Mouse (Mus musculus) kidney, adult 11 months (tissue): ENCODE measurements around the gene Sipa1l3.

ENCODE experiments used
- DNase-seq: peaks from one replicate; pipeline ENCODE4 v3.0.0; 2022

Gene Sipa1l3

DNA sequence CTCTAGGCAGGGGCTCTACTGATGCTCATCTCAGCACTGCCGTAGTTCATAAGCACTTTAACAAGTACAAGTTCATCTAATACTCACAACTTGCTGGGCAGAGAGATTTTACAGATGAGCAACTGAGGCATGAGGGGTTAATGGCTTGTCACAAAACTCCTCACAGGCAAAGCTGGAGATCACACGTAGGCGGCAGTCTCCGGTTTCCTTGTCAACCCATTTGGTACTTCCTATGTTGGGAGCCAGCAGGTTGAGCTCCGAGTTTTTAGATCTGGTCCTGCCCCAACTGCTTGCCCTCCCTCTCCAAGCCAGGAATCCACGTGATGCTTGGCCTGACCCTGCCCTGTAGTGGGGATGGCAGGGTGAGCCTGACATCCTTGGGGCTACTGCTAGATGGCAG is 191.4 kb downstream of the Sipa1l3 start:
- DNase-seq, result no peak

DNA sequence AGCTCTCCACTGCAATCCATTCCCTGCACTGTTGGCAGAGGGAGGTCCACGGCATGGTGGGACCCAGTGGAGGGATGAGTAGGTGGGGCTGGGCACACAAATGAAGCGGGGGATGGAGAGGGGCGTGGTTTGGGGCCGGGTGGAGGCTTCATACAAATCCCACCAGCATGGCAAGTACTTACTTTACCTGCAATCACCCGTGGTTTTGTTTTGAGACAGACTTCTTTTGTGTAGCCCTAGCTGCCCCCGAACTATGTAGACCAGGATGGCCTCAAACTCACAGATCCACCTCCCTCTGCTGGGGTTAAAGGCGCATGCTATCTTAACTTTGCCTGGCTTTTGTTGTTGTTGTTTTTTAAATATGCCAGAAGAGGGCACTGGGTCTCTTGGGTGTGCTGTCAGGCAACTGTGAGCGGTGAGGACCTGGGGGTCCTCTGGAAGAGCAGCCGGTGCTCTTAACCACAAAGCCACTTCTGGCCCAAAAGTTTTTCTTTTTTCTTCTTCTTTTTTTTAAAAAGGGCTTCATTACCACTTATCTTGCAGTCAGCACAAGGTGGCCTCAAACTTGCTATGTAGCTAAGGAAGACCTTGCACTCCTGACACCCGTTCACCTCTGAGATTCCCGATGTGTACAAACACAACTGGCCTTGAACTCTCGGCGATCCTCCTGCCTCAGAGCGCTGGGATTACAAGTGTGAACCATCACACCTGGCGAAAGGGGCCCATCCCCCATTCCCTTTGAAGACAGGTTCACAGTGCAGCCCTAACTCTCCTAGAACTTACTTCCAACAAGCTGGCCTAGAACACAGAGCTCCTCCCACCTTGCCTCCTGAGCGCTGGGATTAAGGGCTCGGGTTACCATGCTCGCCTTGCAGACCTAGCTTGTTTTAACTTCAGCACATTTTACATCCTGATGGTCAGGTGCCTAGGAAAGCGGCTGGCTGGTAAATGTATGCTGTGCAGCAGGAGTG is 198.8 kb downstream of the Sipa1l3 start:
- DNase-seq, result no peak

DNA sequence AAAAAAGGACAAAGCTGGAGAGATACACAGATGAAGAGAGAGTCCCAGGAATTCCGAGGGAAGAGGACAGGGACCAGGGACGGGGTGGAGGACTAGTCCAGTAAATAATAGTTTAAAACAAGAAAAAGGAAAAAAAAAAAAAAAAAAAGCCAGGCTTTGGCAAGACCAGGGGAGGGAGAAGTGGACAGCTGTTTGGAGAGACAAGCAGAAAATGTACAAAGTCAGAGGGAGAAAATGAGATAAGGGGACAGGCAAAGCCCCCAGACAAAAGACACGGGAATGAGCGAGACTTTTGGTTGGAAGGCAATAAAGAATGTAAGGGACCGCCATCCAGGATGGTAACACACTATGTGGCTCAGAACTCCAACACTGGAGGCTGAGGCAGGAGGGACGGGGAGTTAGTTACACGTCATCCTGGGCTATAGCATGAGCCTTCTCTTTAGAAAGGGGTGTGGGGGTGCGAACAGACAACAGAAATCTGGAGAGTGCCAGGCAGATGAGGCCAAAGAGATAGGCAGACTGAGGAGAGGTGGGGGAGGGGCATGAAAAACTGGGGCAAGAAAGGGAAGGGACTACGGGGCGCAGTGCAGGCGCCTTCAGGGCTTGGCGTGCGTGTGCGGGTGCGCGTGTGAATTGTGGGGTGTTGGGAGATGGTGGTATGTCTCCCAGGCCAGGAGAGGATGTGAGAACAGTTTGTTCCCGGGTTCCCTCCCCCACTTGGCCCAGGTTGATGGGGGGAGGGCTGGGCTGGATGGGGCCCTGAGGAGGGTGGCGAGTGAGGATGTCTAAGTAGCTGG is 200.1 kb downstream of the Sipa1l3 start:
- no peak for DNase-seq

GRCm38 (mm10) chr7:29317558-29317957 is 200.9 kb downstream of the Sipa1l3 start:
- DNase-seq, result no peak

DNA sequence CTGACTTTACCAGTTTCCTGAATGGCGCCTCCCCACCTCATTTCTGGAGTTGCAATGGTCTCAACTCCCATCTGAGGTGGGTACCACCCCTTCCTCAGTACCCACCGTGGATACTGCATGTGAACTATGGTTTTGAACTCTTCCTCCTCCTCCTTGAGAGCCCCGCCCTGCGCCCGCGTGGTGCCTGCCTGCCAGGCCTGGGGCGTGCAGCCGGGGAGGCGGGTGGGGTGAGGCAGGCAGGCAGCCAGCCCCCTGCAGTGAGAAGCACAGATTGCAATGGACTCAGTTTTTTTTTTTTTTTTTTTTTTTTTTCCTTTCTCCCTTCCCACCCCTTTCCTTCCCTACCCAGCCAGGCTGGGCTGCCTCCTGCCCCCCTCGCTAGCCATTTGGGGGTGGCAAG is 201.5 kb downstream of the Sipa1l3 start:
- no peak for DNase-seq

GRCm38 (mm10) chr7:29316137-29316734 is 202.2 kb downstream of the Sipa1l3 start:
- no peak for DNase-seq

- no peak for DNase-seq
Observed at GRCm38 (mm10) chr7:29314844-29315628, 203.4 kb downstream of the Sipa1l3 start.

DNA sequence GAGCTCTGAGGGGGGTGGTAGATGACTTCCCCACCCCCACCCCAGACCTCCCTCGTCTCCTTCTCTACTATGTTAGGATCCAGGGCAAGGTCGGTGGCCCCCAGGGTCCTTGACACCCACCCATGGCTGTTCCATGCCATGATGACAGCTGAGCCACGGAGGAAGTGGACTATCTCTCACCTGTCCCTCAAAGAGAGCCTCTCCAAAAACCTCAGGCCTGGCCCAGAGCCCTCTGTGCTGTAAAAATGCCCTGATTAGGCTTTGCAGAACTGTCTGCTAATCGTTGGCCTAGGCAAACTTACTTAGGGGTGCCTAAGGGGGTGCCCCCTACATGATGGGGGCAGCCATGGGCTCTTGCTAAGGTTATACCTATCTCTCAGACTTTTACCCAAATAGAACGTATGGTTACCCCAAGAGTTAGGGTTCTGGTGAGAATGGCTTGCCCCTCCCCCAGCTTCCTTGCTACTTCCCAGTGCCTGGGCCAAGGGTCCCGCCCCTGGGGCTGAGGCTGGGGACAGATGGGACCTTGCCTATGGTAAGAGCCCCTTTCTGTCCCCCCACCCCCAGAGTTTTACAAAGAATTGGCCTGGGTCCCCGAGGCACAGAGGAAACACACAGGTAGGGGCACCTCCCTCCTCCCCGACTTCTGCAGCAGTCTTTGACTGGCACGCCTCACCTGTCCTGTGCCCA is 204.7 kb downstream of the Sipa1l3 start:
- DNase-seq, result no peak

GRCm38 (mm10) chr7:29313051-29313450 is 205.4 kb downstream of the Sipa1l3 start:
- no peak for DNase-seq

DNA sequence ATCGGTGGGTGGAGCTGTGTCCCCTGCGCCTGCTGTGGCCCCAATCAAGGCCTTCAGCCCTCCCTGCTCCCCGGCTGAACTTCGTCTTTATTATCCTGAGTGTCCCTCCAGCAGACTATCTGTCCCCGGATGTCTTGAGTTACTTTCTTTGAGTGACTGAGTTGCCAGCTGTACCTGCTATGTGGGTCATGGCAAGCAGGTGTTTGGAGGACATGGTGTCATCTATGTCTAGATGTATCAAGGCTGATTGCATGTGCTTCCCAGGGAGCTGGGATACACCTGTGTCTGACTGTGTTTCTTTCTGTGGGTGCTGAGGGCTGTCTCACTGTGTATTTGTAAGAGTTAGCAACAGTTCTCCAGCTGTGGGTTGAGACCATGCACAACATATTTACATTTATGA is 208.7 kb downstream of the Sipa1l3 start:
- DNase-seq, result no peak

GRCm38 (mm10) chr7:29309221-29309721 is 209.2 kb downstream of the Sipa1l3 start:
- DNase-seq, result no peak

- peak; percentile 84 for DNase-seq
Observed at GRCm38 (mm10) chr7:29307350-29308104, 210.9 kb downstream of the Sipa1l3 start.

DNA sequence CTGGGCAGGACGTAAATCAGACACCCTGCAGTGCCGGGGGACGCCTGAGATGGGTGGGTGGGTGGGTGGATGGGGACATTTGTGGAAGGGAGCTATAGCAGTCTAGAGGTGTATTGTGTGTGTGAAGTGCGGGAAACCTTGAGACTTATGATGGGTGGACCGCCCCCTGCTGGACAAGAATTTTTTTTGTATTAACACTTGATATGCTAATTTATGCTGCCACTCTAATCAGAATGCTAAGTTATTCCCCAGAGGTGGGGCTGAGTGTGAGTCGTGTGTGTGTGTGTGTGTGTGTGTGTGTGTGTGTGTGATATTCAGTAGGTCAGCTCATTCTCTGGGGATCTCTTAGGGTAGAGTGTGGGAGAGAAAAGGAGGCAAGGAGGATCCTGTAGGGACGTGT is 211.8 kb downstream of the Sipa1l3 start:
- DNase-seq, result no peak

- DNase-seq, result no peak
Observed at GRCm38 (mm10) chr7:29306108-29306507, 212.3 kb downstream of the Sipa1l3 start.

DNA sequence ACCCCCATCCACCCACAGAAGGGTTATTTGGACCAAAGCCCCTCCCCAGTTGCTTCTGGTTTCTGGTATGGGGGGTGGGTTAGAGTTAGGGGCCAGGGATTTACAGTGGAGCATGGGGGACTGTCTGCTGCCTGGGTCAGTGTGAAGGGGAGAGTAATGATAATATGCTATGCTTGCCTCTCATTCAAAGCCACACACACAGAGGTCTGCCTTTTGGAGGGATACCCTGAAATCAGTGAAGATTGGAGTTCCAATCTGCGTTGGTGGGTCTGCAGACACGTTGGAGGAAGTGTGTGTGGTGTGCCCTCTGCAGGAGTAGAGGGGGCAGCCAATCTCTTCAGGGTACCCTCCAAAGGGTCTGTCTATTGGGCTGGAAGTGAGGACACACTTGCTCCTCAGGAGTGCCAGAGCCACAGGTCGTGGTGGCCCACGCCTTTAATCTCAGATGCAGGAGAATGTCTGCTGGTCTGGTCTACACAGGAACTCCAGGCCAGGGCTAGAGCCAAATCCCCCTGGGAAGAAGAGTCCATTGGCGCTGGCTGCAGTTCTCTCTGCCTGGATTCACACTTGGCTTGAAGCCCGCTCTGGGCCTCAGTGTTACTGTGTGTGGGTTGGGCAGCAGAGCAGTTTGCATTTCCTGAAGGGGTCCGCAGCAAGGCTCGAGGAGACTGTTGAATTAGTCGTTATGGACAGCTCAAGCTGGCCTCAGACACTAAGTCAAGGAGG is 213.0 kb downstream of the Sipa1l3 start:
- DNase-seq, result no peak

- no peak for DNase-seq
Observed at GRCm38 (mm10) chr7:29304463-29305262, 213.8 kb downstream of the Sipa1l3 start.

DNA sequence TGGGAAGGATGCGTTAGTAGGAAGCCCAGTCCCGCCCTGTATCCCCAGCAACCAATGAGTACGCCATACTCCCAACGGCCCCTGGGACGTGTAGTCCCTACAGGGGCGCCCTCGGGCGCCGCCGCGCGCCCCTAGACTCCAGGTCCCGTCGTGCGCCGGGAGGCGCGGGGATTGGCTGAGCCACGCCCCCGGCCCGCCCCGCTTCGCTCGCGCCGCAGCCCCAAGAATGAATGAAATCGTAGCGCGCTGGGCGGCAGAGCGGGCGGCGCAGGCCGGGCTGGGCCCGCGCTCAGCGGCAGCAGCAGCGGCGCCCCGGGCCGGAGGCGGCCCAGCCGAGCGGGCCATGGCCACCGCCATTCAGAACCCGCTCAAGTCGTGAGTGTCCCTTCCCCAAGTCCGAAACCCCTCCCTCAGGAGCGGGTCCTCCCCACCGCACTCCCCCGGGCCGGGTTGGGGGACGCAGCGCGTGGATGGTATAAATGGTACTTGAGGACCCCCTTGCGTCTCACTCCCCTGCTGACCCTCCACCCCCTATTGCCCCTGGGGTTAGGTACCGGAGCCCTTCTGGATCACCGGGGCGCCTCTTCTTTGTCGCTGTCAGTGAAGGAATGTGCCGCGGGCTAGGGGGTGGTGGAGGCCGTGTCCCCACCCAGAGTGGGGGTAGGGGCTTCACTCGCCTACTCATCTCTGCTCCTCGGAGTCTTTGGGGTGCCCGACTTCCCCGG is 214.5 kb downstream of the Sipa1l3 start, which contains the start of gene Dpf1:
Gene Dpf1, plus strand, starts transcription at position 214 of the 725 bp plus-strand sequence.
- DNase-seq, result peak; percentile 53

DNA sequence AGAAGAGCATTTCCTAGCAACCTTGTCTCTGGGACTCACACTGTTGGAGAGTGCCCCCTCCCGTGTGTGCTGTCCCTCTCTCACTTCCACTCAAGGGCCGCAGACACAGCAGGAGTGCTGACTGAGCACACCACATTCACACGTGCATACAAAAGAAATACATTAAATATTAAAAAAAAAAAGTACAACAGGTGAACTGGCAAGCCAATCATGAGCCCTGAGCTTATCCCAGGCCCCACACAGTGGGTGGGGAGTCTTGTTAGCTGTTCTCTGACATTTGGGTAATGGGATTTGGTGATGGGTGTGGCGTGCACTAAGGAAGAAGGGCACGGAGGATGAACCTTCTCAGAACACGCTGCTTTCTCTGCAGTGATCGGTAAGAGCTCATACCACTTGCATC is 215.8 kb downstream of the Sipa1l3 start:
- no peak for DNase-seq
